Mouse (Mus musculus) neural tube, embryonic 13.5 days (tissue): ENCODE measurements around the gene Vamp3. TPM values are rescaled to one million over a fixed set of nuclear protein-coding genes. Genes with fewer than 3 reads are reported as not detected.
A peak's percentile ranks its signal among the peaks of the same experiment; 100 is the strongest.

ENCODE experiments used
- ATAC-seq: fragments of 200-750 bp; cut with Nextera tagmentation; 2 replicates; pipeline ENCODE4 v1.8.0; 2017; ENCODE audit warnings: low read depth, mild to moderate bottlenecking, moderate TSS enrichment, moderate library complexity
- H3K27ac ChIP-seq: fragments of 300-500 bp; sonication (generic); replicated peaks from 2 replicates; pipeline ENCODE4 v1.5.1; 2015; ENCODE audit warnings: moderate library complexity, mild to moderate bottlenecking, inconsistent platforms
- H3K27me3 ChIP-seq: fragments of 300-500 bp; sonication (generic); 2 replicates; pipeline ENCODE4 v1.6.1; 2015; ENCODE audit warnings: mild to moderate bottlenecking, inconsistent platforms
- H3K36me3 ChIP-seq: fragments of 300-500 bp; sonication (generic); 2 replicates; pipeline ENCODE4 v1.6.1; 2015; ENCODE audit warnings: mild to moderate bottlenecking, inconsistent platforms
- H3K4me1 ChIP-seq: fragments of 300-500 bp; sonication (generic); replicated peaks from 2 replicates; pipeline ENCODE4 v1.6.1; 2015; ENCODE audit warnings: inconsistent platforms
- H3K4me2 ChIP-seq: fragments of 300-500 bp; sonication (generic); 2 replicates; pipeline ENCODE4 v1.6.1; 2015; ENCODE audit warnings: inconsistent platforms, mild to moderate bottlenecking, moderate library complexity
- H3K4me3 ChIP-seq: fragments of 300-500 bp; sonication (generic); 2 replicates; pipeline ENCODE4 v1.5.1; 2015; ENCODE audit warnings: mild to moderate bottlenecking, inconsistent platforms
- H3K9ac ChIP-seq: fragments of 300-500 bp; sonication (generic); 2 replicates; pipeline ENCODE4 v1.6.1; 2015; ENCODE audit warnings: moderate library complexity, mild to moderate bottlenecking, inconsistent platforms
- H3K9me3 ChIP-seq: fragments of 300-500 bp; sonication (generic); 2 replicates; pipeline ENCODE4 v1.6.1; 2016; ENCODE audit warnings: inconsistent platforms
- WGBS: fragments of 180-500 bp; shearing (Covaris S2); methylation state at CpG from one replicate; pipeline ENCODE4 v1.1.7; 2015; 5-methylcytosine and 5-hydroxymethylcytosine counted together
- polyA plus RNA-seq: library from polyadenylated mRNA; unstranded; fragments of >200 nt; fragmentation: Nextera tagmentation; extraction: Ambion mirVana; gene quantifications from 2 replicates; pipeline ENCODE4 v1.2.1, GENCODE M21; 2015

Gene Vamp3
- polyA plus RNA-seq, 1 experiment from 2014 or later: 55.6 TPM

DNA sequence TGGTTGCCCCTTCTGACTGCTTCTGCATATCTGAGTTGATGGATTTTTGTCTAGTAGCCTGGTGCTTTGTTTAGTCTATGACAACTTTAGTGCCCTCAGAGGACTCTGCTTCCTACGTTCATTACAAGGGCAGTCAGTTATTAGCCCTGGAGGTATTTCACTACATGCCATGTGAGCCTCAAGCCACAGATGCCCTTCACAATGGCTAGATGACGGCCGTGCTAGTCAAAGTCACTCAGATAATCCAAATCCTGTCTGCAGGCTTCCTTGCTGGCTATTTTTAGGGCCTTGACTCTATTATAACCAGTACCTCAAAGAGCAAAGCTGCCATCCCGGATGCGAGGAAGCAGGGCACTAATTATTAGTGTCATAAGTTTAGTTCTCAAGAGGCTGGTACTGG is 25.3 kb upstream of the Vamp3 start:
- Histone ChIP-seq H3K9ac (no peak overlapping the region), H3K4me2 (no peak overlapping the region), H3K4me3 (no peak overlapping the region), H3K36me3 (peaks cover 100% of the 10 kb centered on the region), H3K4me1 (peaks cover 19% of the 10 kb centered on the region; the same call in 1 of the 2 replicates), H3K9me3 (no peaks in the 10 kb centered on the region), H3K27ac (peak overlapping the region; percentile 49; the same call in 1 of the 2 replicates), H3K27me3 (no peaks in the 10 kb centered on the region)
- 53% methylated on average over 5 of the region's 5 CpGs for WGBS
- ATAC-seq: no peak

DNA sequence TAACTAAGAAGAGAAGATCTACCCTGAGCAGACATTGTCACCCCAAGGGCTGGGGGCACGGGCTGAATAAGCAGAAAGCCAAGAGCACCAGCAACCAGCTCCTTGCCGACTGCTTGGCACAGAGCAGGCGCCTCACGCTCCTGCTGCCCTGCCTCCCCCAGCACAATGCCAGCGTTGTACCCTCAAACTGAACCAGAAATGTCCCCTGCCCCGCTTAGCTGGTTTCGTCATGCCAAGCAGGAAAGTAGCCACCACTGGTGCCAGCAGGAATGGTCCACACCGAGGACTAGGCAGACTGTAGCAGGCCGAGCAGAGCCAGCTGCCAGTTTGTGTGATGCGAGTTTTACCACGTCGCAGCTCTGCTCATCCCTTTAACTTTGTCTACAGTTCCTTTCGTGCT is 24.2 kb upstream of the Vamp3 start:
- H3K27me3 ChIP-seq: no peaks in the 10 kb centered on the region
- no peaks in the 10 kb centered on the region for H3K9me3 ChIP-seq
- H3K36me3 ChIP-seq: peaks cover 100% of the 10 kb centered on the region
- no peak for ATAC-seq
- WGBS: 90% methylated on average over 13 of the region's 13 CpGs
- H3K4me1 ChIP-seq: peaks cover 19% of the 10 kb centered on the region; the same call in 1 of the 2 replicates
- H3K9ac ChIP-seq: no peak overlapping the region
- no peak overlapping the region for H3K4me3 ChIP-seq
- H3K27ac ChIP-seq: no peak overlapping the region
- H3K4me2 ChIP-seq: no peak overlapping the region

DNA sequence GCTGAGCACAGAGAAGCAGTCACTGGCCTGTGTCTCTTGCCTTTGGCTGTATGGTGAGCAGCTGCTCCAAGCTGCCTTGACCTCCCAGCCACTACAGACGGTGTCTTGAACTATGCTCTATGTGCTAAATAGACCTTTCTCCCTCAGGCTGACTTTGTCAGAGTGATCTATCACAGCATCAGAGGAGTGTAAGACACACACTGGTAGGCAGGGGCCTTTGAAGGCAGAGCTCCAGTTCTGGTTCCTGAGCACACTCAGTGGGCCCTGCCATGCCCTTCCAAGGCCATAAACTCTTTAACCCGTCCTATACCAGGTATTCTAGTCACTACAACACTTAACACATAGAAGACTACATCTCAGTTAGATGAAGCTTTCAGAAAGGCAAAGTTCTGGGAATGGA is 23.6 kb upstream of the Vamp3 start:
- no peak overlapping the region for H3K4me3 ChIP-seq
- H3K27ac ChIP-seq: no peak overlapping the region
- no peaks in the 10 kb centered on the region for H3K9me3 ChIP-seq
- no peak overlapping the region for H3K9ac ChIP-seq
- no peaks in the 10 kb centered on the region for H3K27me3 ChIP-seq
- peaks cover 100% of the 10 kb centered on the region for H3K36me3 ChIP-seq
- peaks cover 18% of the 10 kb centered on the region; the same call in 1 of the 2 replicates for H3K4me1 ChIP-seq
- no peak overlapping the region for H3K4me2 ChIP-seq
- WGBS: 62% methylated on average over 2 of the region's 2 CpGs
- no peak for ATAC-seq

- WGBS: 94% methylated on average over 15 of the region's 15 CpGs
- Histone ChIP-seq H3K9me3 (no peaks in the 10 kb centered on the region), H3K27ac (no peak overlapping the region), H3K36me3 (peaks cover 100% of the 10 kb centered on the region), H3K4me3 (no peak overlapping the region), H3K27me3 (no peaks in the 10 kb centered on the region), H3K4me1 (no peaks in the 10 kb centered on the region), H3K9ac (no peak overlapping the region), H3K4me2 (no peak overlapping the region)
- ATAC-seq: no peak
Observed at GRCm38 (mm10) chr4:151074817-151075216, 17.1 kb upstream of the Vamp3 start.

DNA sequence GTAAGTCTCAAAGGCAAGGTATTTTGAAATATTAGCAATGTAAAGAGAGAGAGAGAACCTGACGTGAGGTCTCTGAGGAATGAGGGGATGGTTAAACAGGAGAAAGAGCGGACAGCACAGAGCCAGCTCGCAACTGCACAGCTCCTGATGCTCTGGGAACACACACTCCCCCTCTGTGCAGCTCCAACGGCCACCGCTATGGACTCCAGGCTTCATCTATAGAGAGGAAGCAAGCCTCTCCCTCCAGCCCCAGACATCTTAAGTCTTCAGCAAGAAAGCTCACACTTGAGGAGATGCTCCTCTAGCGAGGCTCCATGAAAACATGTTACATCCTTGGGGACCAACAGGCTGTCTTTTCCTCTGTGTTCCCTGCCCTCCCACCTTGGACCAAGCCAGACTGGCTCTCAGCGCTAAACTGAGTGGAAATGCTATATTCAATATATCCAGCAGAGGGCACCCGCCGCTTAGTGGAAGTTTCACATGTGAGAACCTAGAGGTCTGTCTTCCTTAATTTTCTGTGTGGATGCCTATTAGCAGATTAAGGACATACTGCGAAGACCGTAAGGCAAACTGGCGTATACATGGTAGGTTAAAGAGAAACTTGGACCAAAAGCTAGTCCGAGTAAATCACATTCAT is 15.5 kb upstream of the Vamp3 start:
- Histone ChIP-seq H3K9ac (no peak overlapping the region), H3K27me3 (no peaks in the 10 kb centered on the region), H3K4me2 (no peak overlapping the region), H3K9me3 (no peaks in the 10 kb centered on the region), H3K4me3 (no peak overlapping the region), H3K4me1 (no peaks in the 10 kb centered on the region), H3K36me3 (peaks cover 99% of the 10 kb centered on the region), H3K27ac (no peak overlapping the region)
- peak; percentile 68 for ATAC-seq
- 61% methylated on average over 13 of the region's 13 CpGs for WGBS

DNA sequence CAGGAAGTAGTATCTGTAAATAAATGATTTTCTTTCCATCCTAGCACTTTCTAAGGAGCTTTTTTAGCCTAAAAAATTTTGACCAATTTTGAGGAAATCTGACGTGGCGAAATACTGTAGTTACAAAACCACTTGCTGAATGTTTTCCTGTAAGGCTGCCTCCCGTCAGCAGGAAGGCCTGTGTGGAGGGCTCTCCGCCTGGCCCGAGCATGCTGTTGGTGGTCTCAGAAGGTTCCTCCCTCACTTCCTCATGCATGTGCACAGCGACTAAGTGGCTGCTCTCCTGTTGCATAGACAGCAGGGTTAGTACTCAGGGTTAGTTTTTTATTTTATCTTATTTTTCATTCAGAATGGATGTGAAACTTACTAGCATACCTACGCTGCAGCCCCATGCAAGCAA is 13.2 kb upstream of the Vamp3 start:
- 88% methylated on average over 7 of the region's 7 CpGs for WGBS
- no peak overlapping the region for H3K4me3 ChIP-seq
- no peak overlapping the region for H3K27ac ChIP-seq
- no peak overlapping the region for H3K9ac ChIP-seq
- H3K36me3 ChIP-seq: peaks cover 96% of the 10 kb centered on the region
- H3K9me3 ChIP-seq: no peaks in the 10 kb centered on the region
- no peaks in the 10 kb centered on the region for H3K4me1 ChIP-seq
- no peaks in the 10 kb centered on the region for H3K27me3 ChIP-seq
- no peak overlapping the region for H3K4me2 ChIP-seq
- ATAC-seq: no peak

DNA sequence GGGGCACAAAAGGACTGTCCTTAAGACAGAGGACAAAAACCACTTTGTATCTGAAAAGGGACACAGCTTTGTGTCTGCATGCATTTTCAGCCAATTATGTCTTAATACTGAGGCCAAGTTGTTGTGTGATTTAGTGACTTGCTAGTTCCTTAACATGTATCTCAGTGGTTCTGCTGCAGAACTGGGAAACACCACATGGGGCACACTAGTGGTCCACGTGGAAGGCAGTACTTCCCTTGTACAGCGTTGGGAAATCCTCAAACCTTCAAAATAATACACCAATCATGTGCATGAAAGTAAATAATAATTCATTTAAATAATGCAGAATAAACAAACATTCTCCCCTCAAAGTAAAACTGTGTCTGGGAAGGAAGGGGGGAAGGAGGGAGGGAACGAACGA is 11.0 kb upstream of the Vamp3 start:
- no peak overlapping the region for H3K4me2 ChIP-seq
- no peak overlapping the region for H3K9ac ChIP-seq
- H3K36me3 ChIP-seq: peaks cover 86% of the 10 kb centered on the region
- ATAC-seq: no peak
- no peak overlapping the region for H3K27ac ChIP-seq
- no peaks in the 10 kb centered on the region for H3K9me3 ChIP-seq
- no peak overlapping the region for H3K4me3 ChIP-seq
- WGBS: 83% methylated on average over 4 of the region's 4 CpGs
- no peaks in the 10 kb centered on the region for H3K4me1 ChIP-seq
- no peaks in the 10 kb centered on the region for H3K27me3 ChIP-seq

- no peak overlapping the region for H3K9ac ChIP-seq
- no peak overlapping the region for H3K4me3 ChIP-seq
- ATAC-seq: no peak
- no peak overlapping the region for H3K4me2 ChIP-seq
- no peak overlapping the region for H3K27ac ChIP-seq
- H3K9me3 ChIP-seq: no peaks in the 10 kb centered on the region
- peaks cover 26% of the 10 kb centered on the region for H3K4me1 ChIP-seq
- 88% methylated on average over 4 of the region's 4 CpGs for WGBS
- H3K27me3 ChIP-seq: no peaks in the 10 kb centered on the region
- H3K36me3 ChIP-seq: peaks cover 43% of the 10 kb centered on the region
Observed at GRCm38 (mm10) chr4:151059566-151059965, 1.8 kb upstream of the Vamp3 start.

- WGBS: 79% methylated on average over 4 of the region's 4 CpGs
- Histone ChIP-seq H3K36me3 (peaks cover 44% of the 10 kb centered on the region), H3K27me3 (no peaks in the 10 kb centered on the region), H3K9ac (peak overlapping the region; percentile 66), H3K4me1 (peaks cover 26% of the 10 kb centered on the region), H3K9me3 (no peaks in the 10 kb centered on the region), H3K4me2 (peak overlapping the region; percentile 55), H3K4me3 (peak overlapping the region; percentile 91; the same call in 1 of the 2 replicates), H3K27ac (peak overlapping the region; percentile 83)
- no peak for ATAC-seq
Observed at GRCm38 (mm10) chr4:151058634-151059033, 871 bp upstream of the Vamp3 start.

GRCm38 (mm10) chr4:151051162-151051561 is 6.6 kb downstream of the Vamp3 start:
- H3K9ac ChIP-seq: no peak overlapping the region
- peaks cover 81% of the 10 kb centered on the region for H3K36me3 ChIP-seq
- no peaks in the 10 kb centered on the region for H3K27me3 ChIP-seq
- H3K4me2 ChIP-seq: no peak overlapping the region
- H3K4me1 ChIP-seq: peaks cover 5% of the 10 kb centered on the region; the same call in 1 of the 2 replicates
- H3K4me3 ChIP-seq: no peak overlapping the region
- ATAC-seq: no peak
- no peaks in the 10 kb centered on the region for H3K9me3 ChIP-seq
- H3K27ac ChIP-seq: no peak overlapping the region
- 90% methylated on average over 1 of the region's 1 CpGs for WGBS

DNA sequence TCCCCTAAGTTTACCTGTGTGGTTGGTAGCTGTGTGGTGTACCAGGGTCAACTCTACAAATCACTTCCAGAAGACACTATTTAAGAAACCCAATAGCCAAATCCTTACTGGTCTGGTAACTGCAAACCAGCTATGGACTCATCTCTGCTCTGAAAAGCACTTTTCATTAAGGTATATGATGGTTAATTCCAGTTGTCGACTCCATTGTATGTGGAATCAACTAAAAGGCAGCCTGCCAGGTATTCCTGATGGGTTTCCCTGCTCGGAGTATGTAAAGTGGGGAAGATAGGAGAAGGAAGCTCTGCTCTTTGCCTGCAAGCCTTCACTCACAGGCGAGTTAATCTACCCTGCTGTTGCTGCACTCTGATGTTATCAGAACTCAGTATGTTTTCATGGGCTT is 11.2 kb downstream of the Vamp3 start:
- WGBS: 91% methylated on average over 3 of the region's 3 CpGs
- no peaks in the 10 kb centered on the region for H3K9me3 ChIP-seq
- H3K27ac ChIP-seq: no peak overlapping the region
- H3K9ac ChIP-seq: no peak overlapping the region
- no peak overlapping the region for H3K4me3 ChIP-seq
- H3K4me2 ChIP-seq: no peak overlapping the region
- peaks cover 46% of the 10 kb centered on the region for H3K36me3 ChIP-seq
- peaks cover 13% of the 10 kb centered on the region for H3K27me3 ChIP-seq
- no peak for ATAC-seq
- peaks cover 16% of the 10 kb centered on the region for H3K4me1 ChIP-seq

DNA sequence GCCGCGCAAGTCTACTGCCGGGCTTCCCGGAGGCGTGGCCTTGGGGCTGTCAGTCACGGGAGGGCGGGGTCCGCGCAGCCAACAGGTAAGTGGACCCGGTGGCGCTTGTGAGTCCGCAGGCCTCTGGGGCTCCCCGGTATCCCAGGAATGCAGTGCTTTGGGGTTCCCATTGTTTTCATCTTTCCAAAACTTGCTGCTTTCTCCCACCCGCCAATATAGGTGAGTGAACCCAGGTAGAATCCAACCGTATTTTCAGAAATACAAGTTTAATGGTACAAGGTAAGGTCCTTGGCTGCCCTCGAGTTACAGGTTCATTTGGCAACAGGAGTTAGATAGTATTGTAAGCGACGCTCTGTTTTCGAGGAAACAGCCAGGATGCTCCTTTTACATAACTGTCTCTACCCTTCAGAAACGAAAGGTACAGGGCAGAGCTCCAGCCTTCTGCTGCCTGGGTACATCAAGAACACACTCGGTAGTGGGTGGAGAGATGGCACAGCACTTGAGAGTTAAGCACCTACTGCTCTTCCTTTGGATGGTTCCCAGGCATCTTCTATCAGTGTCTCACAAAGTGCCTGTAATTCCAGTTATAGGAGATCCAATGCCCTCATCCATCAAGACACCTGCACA is 12.7 kb downstream of the Vamp3 start:
- Histone ChIP-seq H3K4me2 (peak overlapping the region; percentile 97), H3K9ac (peak overlapping the region; percentile 70; the same call in 1 of the 2 replicates), H3K27me3 (peaks cover 13% of the 10 kb centered on the region), H3K27ac (no peak overlapping the region), H3K4me3 (peak overlapping the region; percentile 62), H3K4me1 (peaks cover 16% of the 10 kb centered on the region), H3K36me3 (peaks cover 35% of the 10 kb centered on the region), H3K9me3 (no peaks in the 10 kb centered on the region)
- ATAC-seq: peak; percentile 12; the same call in 1 of the 2 replicates
- WGBS: 4% methylated on average over 21 of the region's 21 CpGs
